Mouse (Mus musculus): ENCODE data around the gene Ndnf.
A peak's percentile ranks its signal among the peaks of the same experiment; 100 is the strongest.

Ndnf gene

DNA sequence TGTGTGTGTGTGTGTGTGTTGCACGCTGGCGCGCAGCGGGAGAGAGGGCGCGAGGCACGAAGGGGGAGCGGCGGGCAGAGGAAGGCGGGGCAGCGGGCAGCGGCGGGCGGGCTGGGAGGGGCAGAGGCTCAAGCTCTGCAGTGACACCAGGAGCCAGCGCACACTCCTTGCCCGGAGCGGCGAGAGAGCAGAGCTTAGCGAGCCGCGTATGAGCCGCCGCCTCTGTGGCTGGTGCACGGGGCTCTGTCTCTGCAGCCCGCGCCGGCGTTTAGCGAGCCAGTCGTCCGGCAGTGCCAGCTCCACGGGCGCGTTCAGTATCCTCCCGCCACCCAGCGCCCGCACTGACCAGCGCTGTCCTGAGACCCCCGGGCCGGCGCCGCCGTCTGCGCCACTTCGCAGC is at the start of gene Ndnf:
Ndnf (plus strand) TSS at position 140 of the 400 bp plus-strand sequence.
- peak; percentile 79 to 92 for DNase-seq (ENCODE audit: inconsistent age in 2 of 2, low spot score in 1 of 2)

DNA sequence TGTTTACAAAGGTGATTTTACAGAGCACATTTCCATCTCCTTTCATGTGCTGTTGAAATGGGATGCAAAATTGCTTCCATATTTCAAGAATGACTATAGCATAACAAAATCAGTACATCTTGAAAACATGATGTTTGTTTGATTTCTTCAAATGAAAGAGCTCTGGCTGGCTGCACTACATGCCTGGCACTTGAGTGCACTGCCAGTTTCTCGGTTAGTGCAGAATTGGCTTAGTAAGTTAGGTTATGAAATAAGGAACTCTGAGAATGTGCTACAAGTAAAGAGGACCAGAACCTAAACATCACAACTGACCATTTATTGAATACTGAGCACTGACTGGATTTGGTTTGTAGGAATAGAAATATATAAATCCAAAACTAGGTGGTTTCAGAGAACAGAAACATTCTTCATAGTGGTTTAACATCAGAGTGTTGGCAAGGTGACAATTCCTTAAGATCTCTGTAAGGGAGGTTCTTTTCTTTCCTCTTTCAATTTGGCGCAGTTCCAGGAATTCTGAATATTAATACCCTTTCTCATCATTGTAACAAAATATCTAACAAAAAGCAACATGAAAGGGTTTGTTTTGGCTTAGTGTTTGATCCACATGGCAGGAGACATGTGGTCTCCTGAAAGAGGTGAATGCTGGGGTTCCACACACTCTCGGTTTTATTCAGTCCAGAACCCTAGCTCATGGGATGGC is 48.2 kb upstream of the Ndnf start:
- DNase-seq (ENCODE audit: inconsistent age in 2 of 2, low spot score in 1 of 2) = no peak

DNA sequence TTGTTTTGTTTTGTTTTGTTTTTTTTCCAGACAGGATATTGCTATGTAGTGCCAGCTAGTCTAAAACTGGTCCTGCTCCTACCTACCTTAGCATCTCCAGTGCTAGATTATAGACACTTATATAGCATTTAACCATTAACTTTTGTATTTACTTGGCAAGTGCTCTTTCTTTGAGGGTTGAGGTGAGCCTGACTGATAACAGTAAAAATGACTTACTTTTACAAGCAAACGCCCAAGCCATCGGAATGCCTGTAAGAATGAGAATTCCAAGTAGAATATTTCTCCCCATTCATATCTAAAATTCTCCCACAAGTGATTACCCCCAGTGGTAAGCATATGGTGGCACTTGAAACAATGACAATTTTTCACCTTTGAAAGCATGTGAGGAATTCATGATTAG is 40.8 kb upstream of the Ndnf start:
- DNase-seq (ENCODE audit: inconsistent age in 2 of 2, low spot score in 1 of 2) = no peak

DNA sequence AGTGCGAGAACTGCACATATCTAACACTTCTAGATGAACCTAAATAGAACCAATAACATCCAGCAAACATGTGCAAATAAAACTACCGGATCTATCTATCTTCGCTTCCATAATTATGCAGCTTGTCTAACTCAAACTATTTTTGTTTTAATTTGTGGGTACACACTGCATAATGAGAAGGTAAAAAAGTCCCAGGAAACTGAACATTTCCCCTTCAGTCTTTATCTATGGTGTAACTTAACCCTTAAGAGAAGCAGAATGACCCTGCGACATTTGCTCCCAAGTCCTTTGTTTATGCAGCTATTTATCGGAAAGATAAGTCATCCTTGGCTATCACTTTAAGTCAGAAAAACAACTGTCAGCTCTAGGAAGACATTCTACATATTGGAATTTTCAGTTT is 39.2 kb upstream of the Ndnf start:
- DNase-seq (ENCODE audit: inconsistent age in 2 of 2, low spot score in 1 of 2) = no peak

DNA sequence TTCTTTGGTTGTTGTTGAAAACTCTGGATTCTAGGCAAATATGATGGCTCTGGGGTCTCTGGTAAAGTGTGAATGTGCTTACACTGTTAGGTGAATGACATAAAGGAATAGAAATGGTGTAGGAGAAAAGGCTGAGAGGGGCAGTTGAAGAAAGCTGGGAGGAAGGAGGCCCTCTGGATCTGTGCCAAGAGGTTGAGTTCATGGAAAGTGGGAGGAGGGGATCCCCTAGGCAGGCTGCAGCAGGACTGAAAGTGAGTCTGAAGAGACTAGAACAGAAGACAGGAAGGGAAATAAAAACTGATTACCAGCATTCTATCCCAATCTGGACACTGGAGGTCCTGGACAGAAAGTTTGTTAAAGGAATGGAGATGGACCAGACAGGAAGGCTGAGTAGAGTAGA is 29.0 kb upstream of the Ndnf start:
- DNase-seq (ENCODE audit: inconsistent age in 2 of 2, low spot score in 1 of 2) = no peak

DNA sequence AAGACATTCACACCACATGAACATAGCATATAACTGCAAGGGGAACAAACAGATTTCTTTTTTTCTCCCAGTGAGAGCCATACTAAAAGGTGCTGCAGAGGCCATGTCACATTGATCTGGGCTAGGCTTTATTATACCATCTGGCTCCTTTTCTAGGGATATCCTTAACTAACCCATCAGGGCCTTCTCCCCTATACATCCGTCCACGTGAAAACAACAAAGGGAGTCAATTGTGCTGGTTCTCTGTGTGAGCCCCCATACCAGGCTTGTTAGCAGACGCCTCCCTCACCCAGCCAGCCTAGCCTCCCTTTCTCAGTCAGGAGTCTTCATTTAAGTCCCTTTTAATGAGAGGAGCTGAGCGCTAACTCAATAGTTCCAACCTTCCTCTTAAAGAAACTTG is 27.3 kb upstream of the Ndnf start:
- DNase-seq (ENCODE audit: inconsistent age in 2 of 2, low spot score in 1 of 2) = no peak

DNA sequence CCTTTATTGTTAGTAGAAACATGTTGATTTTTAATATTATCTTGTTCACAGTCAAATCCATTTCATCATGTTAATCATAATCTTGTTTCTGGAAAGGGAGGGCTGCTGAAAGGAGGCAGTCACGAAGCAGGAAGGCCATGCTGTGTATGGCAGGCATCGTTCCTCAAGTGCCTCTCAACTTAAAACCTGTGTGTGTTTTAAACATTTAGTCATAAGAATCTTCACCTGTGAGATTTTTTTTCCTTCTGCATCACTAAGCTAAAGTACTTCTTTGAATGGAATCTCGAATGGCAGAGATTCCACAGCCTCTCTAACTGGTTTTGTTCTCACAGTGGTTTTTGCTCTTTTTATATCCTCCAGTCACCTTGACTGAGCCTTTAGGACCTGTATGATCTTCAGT is 25.0 kb upstream of the Ndnf start:
- DNase-seq (ENCODE audit: inconsistent age in 2 of 2, low spot score in 1 of 2) = no peak

DNA sequence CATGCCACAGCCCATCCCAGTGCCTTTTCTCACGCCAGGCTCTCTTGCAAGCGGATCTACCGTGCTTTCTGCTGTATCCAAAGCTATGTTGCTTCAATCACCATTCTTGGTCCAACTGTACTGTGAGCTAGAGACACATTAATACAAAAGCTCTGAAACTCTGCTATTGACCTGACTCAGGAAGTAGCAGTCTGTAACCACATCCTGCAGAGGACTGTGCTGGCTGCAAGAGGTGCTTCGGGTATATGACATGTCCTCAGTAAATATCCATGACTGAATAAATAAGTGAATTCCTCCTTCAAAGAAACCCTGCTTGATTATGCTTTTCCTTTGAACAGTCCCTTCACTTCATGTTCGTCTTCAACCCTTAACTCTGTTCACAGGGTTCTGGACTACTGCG is 23.7 kb upstream of the Ndnf start:
- DNase-seq (ENCODE audit: inconsistent age in 2 of 2, low spot score in 1 of 2) = no peak

DNA sequence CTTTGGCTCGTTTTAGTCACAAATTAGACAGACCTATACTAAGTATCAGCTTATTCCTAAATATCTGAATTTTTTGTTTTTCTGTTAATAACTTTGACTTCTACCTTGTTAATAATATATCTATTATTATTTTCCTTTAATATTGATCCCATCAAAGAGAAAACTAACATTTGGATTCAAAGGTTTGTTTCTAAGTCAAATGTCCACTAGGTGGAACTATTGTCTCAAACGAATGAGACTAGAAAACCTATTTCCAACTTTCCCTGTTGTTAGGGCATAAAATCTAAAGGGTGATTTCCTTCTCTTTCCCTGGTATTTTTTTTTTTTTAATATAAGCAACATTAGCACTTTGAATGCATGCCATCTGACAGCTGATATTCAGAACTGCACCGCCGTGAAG is 20.0 kb upstream of the Ndnf start:
- no peak for DNase-seq (ENCODE audit: inconsistent age in 2 of 2, low spot score in 1 of 2)

DNA sequence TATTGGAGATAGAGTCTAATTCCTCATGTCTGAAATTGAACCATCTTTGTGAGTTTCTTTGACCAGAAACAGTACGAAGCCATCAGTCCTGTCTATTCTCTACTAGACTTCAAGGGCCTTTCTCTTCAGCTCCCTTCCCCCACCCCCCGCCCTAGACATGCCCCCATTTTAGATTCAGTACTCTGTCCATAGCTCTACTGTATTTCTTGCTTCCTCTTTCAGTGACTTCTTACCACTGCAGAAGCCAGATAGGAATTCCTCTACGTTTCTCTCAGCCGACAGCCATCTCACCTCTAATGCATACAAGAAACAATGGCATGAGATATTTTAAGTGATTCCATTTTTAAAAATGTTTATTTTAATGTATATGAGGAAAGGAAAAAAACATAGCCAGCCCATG is 10.1 kb upstream of the Ndnf start:
- DNase-seq (ENCODE audit: inconsistent age in 2 of 2, low spot score in 1 of 2) = no peak

DNA sequence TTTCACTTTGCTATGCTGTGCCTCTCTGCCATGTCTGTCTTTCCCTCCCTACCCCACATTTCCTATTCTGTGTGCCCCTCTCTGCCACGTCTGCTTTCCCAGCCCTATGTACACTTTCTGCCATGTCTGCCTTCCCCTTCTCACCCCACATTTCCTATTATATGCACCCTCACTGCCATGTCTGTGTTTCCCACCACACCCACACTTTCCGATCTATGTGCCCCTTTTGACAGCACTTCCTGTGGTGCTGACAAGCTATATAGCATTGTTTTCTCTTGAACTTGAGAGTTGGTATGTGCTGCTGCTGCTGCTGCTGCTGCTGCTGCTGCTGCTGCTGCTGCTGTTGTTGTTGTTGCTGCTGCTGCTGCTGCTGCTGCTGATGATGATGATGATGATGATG is 9.3 kb upstream of the Ndnf start:
- DNase-seq (ENCODE audit: inconsistent age in 2 of 2, low spot score in 1 of 2) = no peak

DNA sequence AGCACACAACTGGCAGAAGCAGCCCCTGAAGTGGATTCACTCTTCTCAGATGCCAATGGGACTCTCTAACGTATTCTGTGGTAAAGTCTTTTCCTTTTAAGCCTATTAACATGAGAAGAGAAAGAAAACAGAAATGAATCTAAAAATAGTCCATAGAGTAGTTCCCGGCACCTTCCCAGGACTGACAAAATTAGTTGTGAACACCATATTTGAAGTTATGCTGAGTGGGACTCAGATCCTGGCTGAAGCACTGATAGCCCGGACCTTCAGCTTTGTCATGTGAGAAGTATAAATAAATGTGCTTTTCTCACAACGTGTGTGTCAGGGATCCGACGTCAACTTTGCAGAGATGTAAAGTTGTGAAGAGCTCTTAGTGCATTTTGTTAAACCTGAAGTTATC is 7.4 kb upstream of the Ndnf start:
- no peak for DNase-seq (ENCODE audit: inconsistent age in 2 of 2, low spot score in 1 of 2)

DNA sequence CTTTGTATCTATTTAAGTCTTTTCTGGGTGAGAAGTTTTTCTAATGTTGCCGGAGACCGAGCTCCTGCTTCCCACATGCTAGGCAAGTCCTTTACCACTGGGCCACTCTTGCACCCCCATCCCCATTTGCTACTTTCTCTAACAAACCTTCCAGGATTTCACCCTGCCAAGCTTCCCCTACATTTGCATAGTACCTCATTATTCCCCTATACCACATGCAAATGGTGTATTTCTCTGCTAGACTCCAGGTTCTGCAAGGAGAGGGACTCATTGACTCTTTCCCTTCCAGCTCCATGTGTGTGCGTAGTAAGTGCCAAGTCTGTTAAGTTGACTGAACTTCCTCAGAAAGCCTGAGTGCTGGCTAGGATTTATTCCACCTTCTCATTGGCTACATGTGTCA is 5.1 kb upstream of the Ndnf start:
- no peak for DNase-seq (ENCODE audit: inconsistent age in 2 of 2, low spot score in 1 of 2)

DNA sequence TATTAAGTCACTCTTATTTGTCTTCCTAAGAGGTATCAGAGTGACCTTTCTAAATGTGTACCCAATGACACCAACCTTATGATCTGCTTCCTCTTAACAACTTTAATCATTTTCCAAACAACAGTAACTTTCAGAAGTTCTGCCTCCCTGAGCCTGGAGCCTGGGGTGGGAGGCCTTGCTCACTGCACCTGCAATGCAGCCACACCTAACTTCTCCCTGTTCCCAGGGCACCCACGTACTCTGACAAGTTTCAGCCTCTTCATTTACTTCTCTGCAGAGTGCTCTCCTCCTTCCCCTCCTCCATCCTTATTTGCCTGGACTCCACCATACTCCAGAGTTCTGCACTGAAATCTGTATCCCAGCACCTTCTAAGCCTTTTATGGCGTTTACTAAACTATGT is 1.4 kb upstream of the Ndnf start:
- DNase-seq (ENCODE audit: inconsistent age in 2 of 2, low spot score in 1 of 2) = no peak

DNA sequence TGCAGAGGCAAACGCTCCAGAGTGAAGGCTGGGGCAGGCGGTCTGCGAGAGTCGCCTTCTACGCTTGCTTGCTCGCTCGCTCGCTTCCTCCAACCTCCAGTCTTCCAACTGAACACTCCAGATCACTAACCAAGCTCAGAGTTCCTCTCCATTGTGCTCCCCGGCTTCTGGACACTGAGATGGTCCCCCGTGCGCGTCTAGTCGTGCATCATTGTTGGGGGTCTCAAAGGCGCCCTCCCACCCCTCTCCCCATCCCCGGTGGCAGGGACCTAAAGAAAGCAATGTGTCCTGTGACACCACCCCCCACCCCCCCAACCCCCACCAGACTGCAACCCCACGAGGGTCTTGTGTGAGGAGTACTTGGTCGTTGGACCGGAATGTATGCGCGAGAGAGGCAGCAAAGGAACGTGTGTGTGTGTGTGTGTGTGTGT is 394 bp upstream of the Ndnf start:
- DNase-seq (ENCODE audit: inconsistent age in 2 of 2, low spot score in 1 of 2) = peak; percentile 9 to 43

DNA sequence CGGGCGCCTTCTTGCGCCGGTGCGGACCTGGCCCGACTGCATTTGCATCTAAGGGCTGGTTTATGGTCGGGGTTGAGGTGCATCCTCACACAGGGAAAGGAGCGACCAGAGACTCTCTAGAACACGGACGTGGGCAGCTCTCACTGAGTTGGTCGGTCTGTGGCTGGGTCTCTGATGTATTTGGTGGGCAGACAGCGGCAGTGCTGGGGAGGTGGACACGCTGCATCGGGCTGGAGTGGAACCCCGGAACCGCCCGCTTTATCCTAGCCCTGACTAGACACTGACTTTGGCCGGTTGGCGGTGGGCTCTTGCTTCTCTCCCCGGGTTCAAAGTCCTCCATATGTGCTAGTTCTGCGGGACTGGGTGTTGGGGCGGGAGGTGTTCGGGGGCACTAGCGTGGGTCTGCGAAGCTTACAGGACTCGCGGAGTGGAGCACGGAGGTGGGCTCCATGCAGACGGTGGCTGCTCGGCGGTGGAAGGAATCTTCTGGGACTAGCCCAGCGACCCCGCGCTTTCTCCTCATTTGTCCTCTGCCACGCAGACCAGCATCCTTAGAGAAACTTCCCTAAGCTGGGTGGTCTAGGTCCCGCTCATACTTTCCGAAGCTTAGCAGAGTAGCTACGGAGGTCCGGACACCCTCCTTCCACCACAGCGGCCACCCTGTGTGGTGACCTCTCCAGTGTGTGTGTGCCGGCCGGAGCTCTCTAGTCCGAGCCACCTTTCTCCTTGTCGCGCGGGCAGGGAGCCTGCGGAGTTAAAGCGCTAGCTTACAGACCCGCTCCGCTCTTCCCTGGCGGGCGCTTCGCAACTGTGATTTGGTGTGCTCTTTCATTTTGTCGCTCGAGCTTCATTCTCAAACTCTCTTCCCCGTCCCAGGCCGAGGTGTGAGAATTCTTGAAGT is 991 bp downstream of the Ndnf start:
- DNase-seq (ENCODE audit: inconsistent age in 2 of 2, low spot score in 1 of 2) = peak; percentile 27 to 81

DNA sequence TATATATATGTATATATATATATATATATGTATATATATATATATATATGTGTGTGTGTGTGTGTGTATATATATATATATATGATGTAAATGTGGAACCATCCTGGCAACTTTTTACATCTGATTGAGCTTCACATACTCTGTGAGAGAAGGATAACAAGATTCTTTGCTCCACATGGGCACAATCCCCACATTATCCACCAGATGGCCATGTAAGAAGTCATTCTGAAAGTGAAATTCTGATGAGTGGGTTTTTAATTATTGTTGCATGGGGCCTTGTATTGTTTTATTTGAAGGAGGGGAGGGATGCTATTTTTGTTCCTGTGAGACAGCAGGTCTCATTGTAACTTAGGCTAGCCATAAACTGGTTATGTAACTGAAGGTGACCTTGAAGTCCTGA is 22.5 kb downstream of the Ndnf start:
- peak in 1 of 2 experiments; percentile 25 for DNase-seq (ENCODE audit: inconsistent age in 2 of 2, low spot score in 1 of 2)

DNA sequence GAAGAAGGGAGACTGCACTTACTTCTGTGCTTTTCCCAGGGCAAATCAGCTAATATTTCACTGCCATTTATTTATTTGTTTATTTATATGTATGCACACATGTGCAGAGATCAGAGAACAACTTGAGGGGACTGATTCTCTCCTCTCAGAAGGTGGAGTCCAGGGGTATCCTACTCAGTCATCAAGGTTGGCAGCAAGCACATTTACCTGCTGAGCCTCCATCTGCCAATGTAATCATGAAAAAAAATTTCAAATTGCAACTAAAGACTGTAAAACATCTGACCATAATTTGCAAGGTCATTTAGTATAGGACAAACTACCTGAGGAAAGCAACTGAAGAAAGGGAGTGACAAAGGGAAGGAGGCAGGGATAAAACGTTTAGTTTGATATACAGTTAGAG is 49.3 kb downstream of the Ndnf start:
- no peak for DNase-seq (ENCODE audit: inconsistent age in 2 of 2, low spot score in 1 of 2)

DNA sequence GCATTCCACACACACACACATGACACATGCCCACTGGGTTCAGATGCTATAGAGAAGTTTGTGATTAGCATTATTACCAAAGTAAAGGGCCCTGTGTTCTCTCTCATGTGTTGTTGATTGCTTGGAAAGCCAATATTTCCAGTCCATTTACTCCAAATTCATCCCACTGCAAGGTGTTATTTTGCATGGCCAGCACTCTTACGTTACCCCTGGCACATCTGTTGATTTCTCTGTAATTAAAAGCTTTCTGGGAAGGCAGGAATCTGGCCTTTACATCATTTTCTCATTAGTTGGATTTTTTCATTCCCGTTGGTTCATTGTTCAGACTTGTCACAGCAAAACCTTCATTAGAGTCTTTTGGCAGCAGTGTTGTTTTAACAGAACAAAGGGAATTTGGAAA is 54.3 kb downstream of the Ndnf start:
- no peak for DNase-seq (ENCODE audit: inconsistent age in 2 of 2, low spot score in 1 of 2)

DNA sequence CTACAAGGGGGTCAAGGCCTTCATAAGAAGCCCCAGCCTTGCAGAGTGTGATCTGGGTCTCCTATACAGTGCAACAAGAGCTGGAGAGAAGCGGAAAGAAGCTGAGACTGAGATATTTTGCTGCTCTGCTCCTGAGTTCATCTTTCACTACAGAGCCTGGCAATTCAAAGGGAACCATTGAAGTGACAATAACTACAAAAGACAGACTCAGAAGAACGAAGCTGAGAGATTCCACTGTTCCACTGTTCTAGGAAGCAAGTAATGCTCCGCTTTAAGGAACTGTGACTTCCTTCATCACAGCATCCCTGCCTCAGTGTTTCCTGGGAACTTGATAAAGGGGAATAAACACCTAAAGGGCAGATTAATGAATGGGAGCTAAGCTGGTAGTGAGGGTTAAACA is 56.9 kb downstream of the Ndnf start:
- no peak for DNase-seq (ENCODE audit: inconsistent age in 2 of 2, low spot score in 1 of 2)

DNA sequence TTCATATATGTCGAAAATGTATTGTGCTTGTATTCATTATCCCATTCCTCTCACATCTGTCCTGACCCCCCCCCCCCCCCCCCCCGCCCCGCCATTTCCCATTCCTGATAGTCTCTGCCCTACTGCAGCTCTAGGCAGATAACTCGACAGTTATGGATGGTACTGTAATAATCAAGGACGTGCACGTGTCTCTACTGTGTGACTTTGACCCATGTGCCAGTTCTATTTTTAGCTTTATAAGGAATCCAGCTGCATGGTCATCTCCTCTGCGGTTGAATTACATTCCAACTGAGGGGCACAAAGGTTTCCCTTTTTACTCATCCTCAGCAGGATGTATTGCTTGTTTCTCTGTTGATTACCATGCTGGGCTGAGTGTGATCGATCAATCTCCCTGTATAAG is 68.1 kb downstream of the Ndnf start:
- DNase-seq (ENCODE audit: inconsistent age in 2 of 2, low spot score in 1 of 2) = peak; percentile 20 to 70

DNA sequence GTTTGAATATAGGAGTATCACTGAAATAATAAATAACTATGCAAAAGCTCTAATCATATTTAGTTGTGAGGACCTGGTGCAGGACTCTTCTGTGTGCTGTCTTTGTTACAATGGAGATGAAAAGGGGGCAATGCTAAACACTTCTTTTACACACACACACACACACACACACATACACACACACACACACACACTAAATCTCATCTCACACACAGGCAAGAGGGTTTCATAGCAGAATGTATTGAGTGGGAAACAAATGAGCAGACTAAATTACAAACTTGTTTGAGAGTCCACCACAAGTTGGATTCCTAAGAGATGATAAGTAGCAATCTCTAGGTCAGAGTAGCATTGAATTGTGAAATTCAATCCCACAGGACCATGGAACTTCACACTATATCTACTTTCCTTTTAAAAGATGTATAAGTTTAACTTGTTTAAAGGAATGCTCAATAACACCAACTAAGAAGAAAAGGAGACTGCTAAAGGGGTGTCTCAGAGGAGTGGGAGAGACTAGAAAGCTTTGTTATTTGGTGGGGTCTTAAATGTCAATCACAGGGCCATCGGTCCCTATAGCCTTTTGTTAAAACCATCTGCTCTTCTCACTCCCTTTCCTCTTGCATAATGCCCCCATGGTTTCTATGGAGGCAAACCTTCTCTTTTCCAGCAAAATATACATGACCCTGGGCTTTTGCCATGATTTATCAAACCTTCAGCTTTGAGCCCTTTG is 71.9 kb downstream of the Ndnf start:
- DNase-seq (ENCODE audit: inconsistent age in 2 of 2, low spot score in 1 of 2) = peak in 1 of 2 experiments; percentile 53
